Mouse (Mus musculus): Measurements from ENCODE around the gene Hps3.

DNA sequence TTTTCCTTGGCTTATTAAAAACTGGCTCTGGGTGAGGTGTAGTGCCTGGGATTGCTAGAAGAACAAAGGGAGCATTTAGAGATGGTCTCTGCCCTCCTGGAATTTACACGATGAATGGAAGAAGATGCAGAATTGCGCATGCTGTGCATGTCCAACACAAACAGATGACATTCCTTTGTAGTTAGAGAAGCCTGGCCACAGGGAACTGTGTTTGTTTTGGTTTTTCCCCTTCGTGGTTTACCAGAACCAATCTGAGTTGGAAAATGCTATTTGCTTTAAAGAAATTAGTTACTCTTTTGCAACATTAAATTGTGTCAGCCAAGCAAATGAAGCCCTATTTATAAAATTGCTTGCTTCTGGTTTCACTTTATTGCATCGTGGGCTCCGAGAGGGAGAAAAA lies 78.2 kb downstream of the Hps3 start, which contains the start of gene Cp:
- no peak for TF ChIP-seq CTCF (IDR thresholded peaks at IDR 0.05; ENCODE audit: low read depth)
- no peak for TF ChIP-seq EP300 (IDR thresholded peaks at IDR 0.05; ENCODE audit: low read depth)
